Mouse (Mus musculus) right cerebral cortex, postnatal 10 days (tissue): ENCODE data around the gene Olfr1263.

Source experiments
- DNase-seq, 2 experiments: peaks; one replicate each; pipeline ENCODE4 v3.0.0; 2021; ENCODE audit warnings: low spot score in 2 of 2

Gene Olfr1263

DNA sequence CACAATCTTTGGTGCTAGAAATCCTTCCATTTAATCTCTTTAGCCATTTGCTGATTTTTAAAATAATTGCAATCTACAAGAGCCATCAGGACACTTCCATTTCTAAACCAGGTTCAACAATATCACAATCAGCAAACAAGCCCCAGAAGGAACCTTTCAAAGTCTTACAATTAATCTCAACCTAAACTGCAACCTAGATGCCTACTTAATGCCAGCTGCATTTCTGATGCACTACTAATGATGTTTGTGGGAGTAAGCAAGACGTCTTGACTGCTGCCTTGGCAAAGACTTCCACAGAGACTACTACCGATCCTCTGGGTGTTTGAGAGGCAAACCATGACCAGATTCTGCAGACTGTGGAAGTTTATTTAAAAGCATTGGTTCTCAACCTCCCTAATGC is at the start of gene Olfr1263:
Gene Olfr1263 (plus strand): TSS at position 301 of the 400 bp plus-strand sequence.
- DNase-seq = no peak

GRCm38 (mm10) chr2:89974184-89974583 is 37.7 kb upstream of the Olfr1263 start, which contains the start of gene Olfr1260:
Gene Olfr1260, plus strand, starts transcription at chr2:89974340.
- peak in 1 of 2 experiments; percentile 24 for DNase-seq

- no peak for DNase-seq
Observed at GRCm38 (mm10) chr2:89977709-89978108, 34.2 kb upstream of the Olfr1263 start.

GRCm38 (mm10) chr2:89990921-89991320 is 21.0 kb upstream of the Olfr1263 start, which contains the start of gene Olfr1261:
Gene Olfr1261, plus strand, starts transcription at chr2:89991221.
- DNase-seq = no peak

DNA sequence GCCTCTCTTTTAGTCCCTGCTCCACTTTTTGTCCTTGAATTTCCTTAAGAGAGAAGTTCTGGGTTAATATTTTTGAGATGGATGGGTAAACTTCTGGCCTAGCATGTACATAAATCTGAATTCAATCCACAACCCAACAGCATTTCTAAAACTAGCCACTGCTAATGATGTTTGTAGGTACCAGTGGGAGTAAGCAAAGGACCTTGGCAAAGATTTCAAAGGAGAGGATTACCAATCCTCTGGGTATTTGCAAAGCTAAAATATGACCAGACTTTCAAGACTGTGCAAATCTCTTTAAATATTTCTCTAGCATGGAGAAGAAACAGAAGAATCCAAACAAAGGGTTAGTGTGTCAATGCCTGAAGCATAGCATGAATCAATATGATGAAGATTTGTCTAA is 12.1 kb upstream of the Olfr1263 start, which contains the start of gene Olfr1262:
Gene Olfr1262 (plus strand): TSS at position 301 of the 400 bp plus-strand sequence.
- DNase-seq = no peak

- no peak for DNase-seq
Observed at GRCm38 (mm10) chr2:90025477-90025876, 13.5 kb downstream of the Olfr1263 start, which contains the start of gene Olfr1264. Gene Olfr1264, minus strand, starts transcription at chr2:90025577.

- no peak for DNase-seq
Observed at GRCm38 (mm10) chr2:90035037-90035436, 23.1 kb downstream of the Olfr1263 start, which contains the start of gene Olfr1265. Gene Olfr1265, plus strand, starts transcription at chr2:90035337.

DNA sequence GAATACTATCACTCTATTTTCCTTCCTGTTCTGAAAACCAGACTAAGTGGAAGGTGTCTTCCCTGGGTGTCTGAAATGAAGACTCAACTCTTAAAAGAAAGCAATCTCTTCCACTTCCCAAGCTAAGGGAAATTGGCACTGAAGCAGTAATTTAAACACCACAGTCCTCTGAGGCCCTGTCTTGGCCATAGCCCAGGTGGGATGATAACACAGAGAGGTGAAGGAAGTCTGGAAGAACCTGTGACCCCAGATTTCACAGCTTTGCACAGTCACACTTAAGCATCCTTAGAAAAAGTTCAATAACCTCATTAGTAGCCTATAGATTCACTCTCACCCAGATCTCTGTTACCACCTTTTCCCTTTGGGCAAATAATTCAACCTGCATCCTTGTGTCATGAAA is 51.6 kb downstream of the Olfr1263 start, which contains the start of gene Olfr140:
Gene Olfr140 (minus strand): TSS at position 101 of the 400 bp plus-strand sequence.
- DNase-seq = no peak
